16 mouse cellular contexts compared by ENCODE assay signal in genomic region chr19:43898547-43898946, GRCm38 (mm10).
"Had no signal": no experiment of that assay in that cellular context is flagged by ENCODE, and none has a peak within 500 bp of the region (broad histone marks: within the 10 kb centered on the region; RNA-seq: fewer than 3 reads in every experiment).

No protein-coding gene starts in this region.

- H3K4me1 ChIP-seq: midbrain, embryonic 12.5 days had no signal

- H3K4me2 ChIP-seq: limb, embryonic 12.5 days; liver, embryonic 15.5 days; midbrain, embryonic 12.5 days had no signal

- DNase-seq: kidney, adult 9 months; kidney, postnatal 10 days; layer of hippocampus, postnatal 36 days; liver; lung, adult 2 months; lung, postnatal 36 days; right cerebral cortex, postnatal 4 days; spleen, adult 18-20 months; thymus, adult 2 months; thymus, postnatal 25 days had no signal

- H3K27me3 ChIP-seq: limb, embryonic 12.5 days; liver, embryonic 15.5 days; midbrain, embryonic 12.5 days had no signal

- ATAC-seq: intestine, postnatal 0 days; lung, postnatal 0 days; midbrain, embryonic 16.5 days had no signal

- H3K4me3 ChIP-seq: limb, embryonic 12.5 days; liver, embryonic 15.5 days; midbrain, embryonic 12.5 days had no signal

- H3K9ac ChIP-seq: limb, embryonic 12.5 days; liver, embryonic 15.5 days; midbrain, embryonic 12.5 days had no signal

- H3K9me3 ChIP-seq: liver, embryonic 15.5 days; midbrain, embryonic 12.5 days had no signal

- H3K27ac ChIP-seq: limb, embryonic 12.5 days; liver, embryonic 15.5 days; midbrain, embryonic 12.5 days had no signal
